Mouse (Mus musculus) limb, embryonic 14.5 days (tissue): ENCODE measurements around the gene Foxj2. TPM values are rescaled to one million over a fixed set of nuclear protein-coding genes. Genes with fewer than 3 reads are reported as not detected.

Source experiments
- ATAC-seq: fragments of 200-750 bp; cut with Nextera tagmentation; 2 replicates; pipeline ENCODE4 v1.8.0; 2017; ENCODE audit warnings: low read depth, moderate number of reproducible peaks, moderate TSS enrichment; ENCODE audit not compliant: low FRiP score
- DNase-seq: peaks from one replicate; pipeline ENCODE4 v3.0.0-alpha.2; 2015; ENCODE audit warnings: low spot score
- H3K27ac ChIP-seq: fragments of 300-500 bp; sonication (generic); replicated peaks from 2 replicates; pipeline ENCODE4 v1.5.1; 2014; ENCODE audit warnings: low read depth, mild to moderate bottlenecking, low read length, moderate library complexity, mixed read lengths
- H3K27me3 ChIP-seq: fragments of 300-500 bp; sonication (generic); 2 replicates; pipeline ENCODE4 v1.6.1; 2014; ENCODE audit warnings: low read length, mixed read lengths; ENCODE audit not compliant: control insufficient read depth, insufficient read depth
- H3K36me3 ChIP-seq: fragments of 300-500 bp; sonication (generic); 2 replicates; pipeline ENCODE4 v1.6.1; 2014; ENCODE audit warnings: mild to moderate bottlenecking, low read length, moderate library complexity, mixed read lengths; ENCODE audit not compliant: control insufficient read depth, insufficient read depth
- H3K4me1 ChIP-seq: fragments of 300-500 bp; sonication (generic); 2 replicates; pipeline ENCODE4 v1.6.1; 2014; ENCODE audit warnings: antibody characterized with exemption, low read length, mixed read lengths; ENCODE audit not compliant: control insufficient read depth, insufficient read depth
- H3K4me2 ChIP-seq: fragments of 300-500 bp; sonication (generic); replicated peaks from 2 replicates; pipeline ENCODE4 v1.6.1; 2014; ENCODE audit warnings: low read depth, mild to moderate bottlenecking, low read length, moderate library complexity; ENCODE audit not compliant: severe bottlenecking
- H3K4me3 ChIP-seq: fragments of 300-500 bp; sonication (generic); replicated peaks from 2 replicates; pipeline ENCODE4 v1.5.1; 2014; ENCODE audit warnings: low read length
- H3K9ac ChIP-seq: fragments of 300-500 bp; sonication (generic); 2 replicates; pipeline ENCODE4 v1.6.1; 2014; ENCODE audit warnings: mild to moderate bottlenecking, low read depth, low read length, moderate library complexity; ENCODE audit not compliant: severe bottlenecking
- H3K9me3 ChIP-seq: fragments of 300-500 bp; sonication (generic); 2 replicates; pipeline ENCODE4 v1.6.1; 2016; ENCODE audit warnings: low read length; ENCODE audit not compliant: control insufficient read depth
- POLR2A ChIP-seq: fragments of 200-500 bp; IDR thresholded peaks from 2 replicates; pipeline ENCODE4 v1.8.0; 2012; ENCODE audit warnings: inconsistent platforms, mild to moderate bottlenecking, moderate library complexity, borderline replicate concordance; ENCODE audit not compliant: insufficient read depth, insufficient read length; ENCODE audit errors: extremely low read depth
- WGBS: fragments of 180-500 bp; shearing (Covaris S2); extraction: QIAGEN DNeasy Blood & Tissue Kit; methylation state at CpG from one replicate; pipeline ENCODE4 v1.1.7; 2014; 5-methylcytosine and 5-hydroxymethylcytosine counted together
- polyA plus RNA-seq, 2 experiments: library from polyadenylated mRNA; depleted of rRNA in 1 of 2; stranded (reverse) in 1 of 2; unstranded in 1 of 2; fragments of >200 nt; fragmentation: Nextera tagmentation in 1 of 2; extraction: Ambion mirVana in 1 of 2; gene quantifications; 2 replicates each; pipeline versions ENCODE4 v1.2.1 to v1.2.3; 2012 to 2014

Foxj2 gene
- polyA plus RNA-seq, 2 experiments = 9.3 to 13.4 TPM

DNA sequence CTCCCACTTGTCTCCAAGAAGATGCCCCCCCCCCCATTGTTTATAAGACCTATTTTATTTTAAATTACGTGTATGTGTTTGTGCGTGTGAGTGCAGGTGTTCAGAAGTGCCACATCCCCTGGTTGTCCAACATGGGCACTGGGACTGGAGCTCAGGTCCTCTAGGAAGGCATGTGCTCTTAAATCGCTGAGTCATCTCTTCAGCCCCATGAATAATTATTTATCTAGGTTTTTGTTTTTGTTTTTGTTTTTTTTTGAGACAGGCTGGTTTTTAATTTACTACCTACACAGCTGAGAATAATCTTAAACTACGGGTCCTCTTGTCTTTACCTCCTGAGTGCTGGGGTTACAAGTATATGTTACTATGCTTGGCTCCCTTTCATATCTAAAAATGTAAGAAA lies 6.1 kb upstream of the Foxj2 start:
- Histone ChIP-seq H3K36me3 (no peaks in the 10 kb centered on the region), H3K27ac (no peak overlapping the region), H3K9me3 (no peaks in the 10 kb centered on the region), H3K4me3 (no peak overlapping the region), H3K27me3 (no peaks in the 10 kb centered on the region), H3K9ac (no peak overlapping the region), H3K4me1 (peaks cover 9% of the 10 kb centered on the region; the same call in 1 of the 2 replicates), H3K4me2 (no peak overlapping the region)
- 91% methylated on average over 4 of the region's 4 CpGs for WGBS
- DNase-seq (no peak), ATAC-seq (no peak)
- no peak for TF ChIP-seq POLR2A

DNA sequence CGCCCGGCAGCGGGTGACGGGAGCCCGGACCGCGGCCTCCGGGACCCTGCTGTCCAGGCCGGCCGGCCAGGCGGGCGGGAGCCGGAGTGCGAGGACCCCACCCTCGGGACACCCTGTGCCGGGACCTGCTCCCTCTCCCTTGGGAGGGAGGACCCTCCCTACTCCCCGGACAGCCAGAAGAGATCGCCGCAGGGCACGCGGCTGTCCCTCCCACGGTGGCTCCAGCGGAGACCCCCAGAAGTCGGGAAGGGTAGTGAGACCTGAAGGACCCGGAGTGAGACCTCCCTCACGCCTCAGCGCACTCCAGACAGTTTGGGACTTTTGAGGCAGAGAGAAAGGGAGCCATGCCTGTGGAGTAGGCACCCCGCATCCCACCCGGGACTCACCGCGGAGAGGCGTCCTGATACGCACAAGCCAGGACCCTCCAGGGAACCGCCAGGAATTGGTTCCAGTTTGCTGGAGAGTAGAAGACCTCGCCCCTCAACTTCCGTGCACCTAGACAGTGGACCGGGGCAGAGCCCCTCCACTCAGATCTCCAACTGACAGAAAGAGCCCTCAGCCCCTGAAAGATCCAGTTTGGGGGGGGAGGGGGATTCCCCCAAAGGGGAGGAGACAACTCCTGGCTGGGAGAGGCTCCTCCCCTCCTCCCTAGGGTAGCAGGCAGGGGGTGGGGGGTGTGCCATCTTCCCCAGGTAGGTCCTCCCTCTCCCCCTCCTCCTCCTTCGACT lies 521 bp downstream of the Foxj2 start:
- Histone ChIP-seq H3K9me3 (no peaks in the 10 kb centered on the region), H3K27me3 (no peaks in the 10 kb centered on the region), H3K9ac (peak overlapping the region; percentile 96), H3K4me3 (peak overlapping the region; percentile 91), H3K36me3 (no peaks in the 10 kb centered on the region), H3K4me2 (peak overlapping the region; percentile 82), H3K4me1 (peaks cover 17% of the 10 kb centered on the region), H3K27ac (peak overlapping the region; percentile 59)
- under 1% methylated on average over 26 of the region's 38 CpGs for whole genome bisulfite sequencing
- ATAC-seq (peak; percentile 53), DNase-seq (peak; percentile 51)
- no peak for TF ChIP-seq POLR2A

DNA sequence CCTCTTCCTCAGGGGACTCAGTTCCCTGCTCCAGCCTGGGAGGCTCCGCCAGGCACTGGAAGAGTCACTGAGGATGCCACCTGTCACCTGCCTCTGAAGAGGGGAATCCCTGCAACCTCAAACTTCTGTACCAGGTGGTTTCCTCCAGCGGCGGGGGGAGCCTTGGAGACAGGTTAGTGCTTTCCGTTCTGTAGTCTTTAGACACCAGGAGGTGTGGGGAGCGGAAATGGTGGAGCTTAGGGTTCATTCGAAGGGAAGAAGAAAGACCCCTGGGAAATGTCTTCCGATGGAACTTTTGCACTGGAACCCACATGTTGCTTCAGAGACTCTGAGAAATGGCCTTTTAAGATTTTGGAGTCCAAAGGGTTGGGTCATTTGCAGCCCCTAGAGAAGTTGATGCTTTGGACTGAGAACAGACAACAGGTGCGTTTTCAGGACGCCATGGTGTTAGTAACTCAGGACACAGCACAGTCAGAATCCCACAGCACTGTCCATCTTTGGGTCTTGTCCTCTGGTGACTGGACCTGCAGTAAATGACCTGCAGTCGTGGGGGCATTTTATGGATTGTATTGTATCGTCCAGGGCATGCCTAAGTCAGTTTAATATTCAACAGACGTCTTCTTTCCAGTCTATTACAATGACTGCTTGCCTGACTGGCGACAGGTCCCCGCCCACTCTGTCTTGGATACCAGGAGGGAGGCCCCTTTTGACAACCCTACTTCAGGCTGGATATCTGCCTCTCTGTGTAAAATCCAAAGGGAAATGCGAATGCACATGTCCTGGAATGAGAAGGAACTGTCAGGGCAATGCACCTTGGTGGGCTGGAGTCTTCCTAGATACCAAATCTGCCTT lies 1.3 kb downstream of the Foxj2 start:
- peaks cover 25% of the 10 kb centered on the region for H3K4me1 ChIP-seq
- H3K4me3 ChIP-seq = peak overlapping the region; percentile 91
- DNase-seq (no peak), ATAC-seq (no peak)
- H3K9ac ChIP-seq = peak overlapping the region; percentile 96; the same call in 1 of the 2 replicates
- WGBS = 30% methylated on average over 15 of the region's 15 CpGs
- TF ChIP-seq POLR2A = no peak
- no peaks in the 10 kb centered on the region for H3K27me3 ChIP-seq
- H3K4me2 ChIP-seq = peak overlapping the region; percentile 82
- no peaks in the 10 kb centered on the region for H3K36me3 ChIP-seq
- H3K9me3 ChIP-seq = no peaks in the 10 kb centered on the region
- H3K27ac ChIP-seq = no peak overlapping the region

DNA sequence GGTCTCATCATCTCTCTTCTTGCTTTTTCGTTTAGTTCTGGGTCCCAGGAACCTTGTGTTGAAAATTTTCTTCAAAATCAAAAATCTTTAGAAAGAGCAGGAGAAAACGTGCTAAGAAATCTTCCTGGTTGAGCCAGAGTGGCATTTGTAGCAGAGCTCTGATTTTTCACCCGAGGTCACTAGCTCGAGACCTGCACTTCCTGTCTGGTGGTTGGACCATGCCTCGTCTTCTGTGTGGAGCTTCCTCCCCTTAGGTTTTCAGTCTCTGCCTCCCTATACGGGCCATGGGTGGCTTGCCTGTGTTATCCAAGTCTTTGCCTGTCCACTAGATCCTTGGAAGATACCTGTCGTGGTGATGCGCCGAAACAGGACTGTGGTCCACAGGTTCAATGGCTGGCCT lies 2.1 kb downstream of the Foxj2 start:
- no peak overlapping the region for H3K9ac ChIP-seq

DNA sequence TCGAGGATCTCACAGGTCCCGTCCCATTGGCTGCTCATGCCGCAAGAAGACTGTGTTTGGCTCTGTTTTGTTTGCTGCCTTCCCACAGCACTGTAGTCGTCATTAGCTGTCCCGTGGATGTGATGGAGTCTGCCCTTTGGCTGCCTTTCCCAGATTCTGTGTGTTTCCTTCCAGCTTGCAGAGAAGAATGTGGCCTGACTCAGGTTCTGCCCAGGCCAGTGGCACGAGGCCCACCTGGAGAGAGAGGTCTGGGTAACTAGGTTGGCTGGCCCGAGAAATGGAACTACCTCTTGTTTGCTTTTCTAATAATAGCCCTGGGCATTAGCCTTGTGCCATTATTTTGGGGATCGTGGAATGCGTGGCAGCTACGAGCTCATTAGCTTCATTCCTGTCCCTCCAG lies 4.4 kb downstream of the Foxj2 start:
- Histone ChIP-seq H3K27me3 (no peaks in the 10 kb centered on the region), H3K4me2 (no peak overlapping the region), H3K4me3 (no peak overlapping the region), H3K4me1 (peaks cover 31% of the 10 kb centered on the region), H3K36me3 (peaks cover 10% of the 10 kb centered on the region; the same call in 1 of the 2 replicates), H3K9ac (no peak overlapping the region), H3K9me3 (no peaks in the 10 kb centered on the region), H3K27ac (no peak overlapping the region)
- ATAC-seq (no peak), DNase-seq (no peak)
- WGBS = 63% methylated on average over 10 of the region's 10 CpGs
- TF ChIP-seq POLR2A = no peak

More for the DNA sequence above, 2.1 kb downstream of the Foxj2 start:
- H3K4me2 ChIP-seq = peak overlapping the region; percentile 82; the same call in 1 of the 2 replicates
- H3K4me1 ChIP-seq = peaks cover 31% of the 10 kb centered on the region
- TF ChIP-seq POLR2A = no peak
- DNase-seq (no peak), ATAC-seq (no peak)
- 76% methylated on average over 9 of the region's 9 CpGs for WGBS
- H3K4me3 ChIP-seq = 0 out of 2 replicates have a peak overlapping the region, but pooled peaks have one; percentile 91
- no peaks in the 10 kb centered on the region for H3K36me3 ChIP-seq
- H3K27me3 ChIP-seq = no peaks in the 10 kb centered on the region
- no peaks in the 10 kb centered on the region for H3K9me3 ChIP-seq
- no peak overlapping the region for H3K27ac ChIP-seq
